Mouse (Mus musculus): Measurements from ENCODE around the gene Synj2. TPM values are rescaled to one million over a fixed set of nuclear protein-coding genes. Genes with fewer than 3 reads are reported as not detected.
A peak's percentile ranks its signal among the peaks of the same experiment; 100 is the strongest.

Synj2 gene
- polyA plus RNA-seq, 1 experiment from 2014 or later: 1.5 TPM

DNA sequence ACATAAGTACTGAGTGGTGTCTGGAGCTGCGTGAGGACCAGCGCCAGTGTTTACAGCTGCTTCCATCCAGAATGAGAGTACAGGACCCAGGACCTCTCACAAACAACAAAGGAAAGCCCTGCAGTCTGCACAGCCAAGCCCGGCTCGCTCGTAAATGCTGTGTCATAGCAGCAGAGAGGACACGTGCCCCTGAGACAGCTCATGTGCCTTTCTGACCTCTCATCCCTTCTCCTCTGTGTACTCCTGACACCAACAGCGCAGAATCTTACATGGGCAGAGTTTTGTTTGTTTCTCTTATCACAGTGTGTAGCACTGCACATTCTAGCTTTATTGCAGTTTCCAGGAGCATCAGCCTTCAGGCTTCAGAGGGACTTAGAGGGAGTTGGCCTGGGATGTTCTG lies 14.4 kb upstream of the Synj2 start:
- Histone ChIP-seq H3K4me2 (ENCODE audit: low read length) (no peak overlapping the region), H3K4me3 (ENCODE audit: low read depth, low read length) (no peak overlapping the region), H3K36me3 (ENCODE audit: control insufficient read depth, insufficient read depth, low read length) (no peaks in the 10 kb centered on the region), H3K9me3 (replicated peaks; ENCODE audit: control insufficient read depth, low read length, poor library complexity, severe bottlenecking) (no peaks in the 10 kb centered on the region), H3K27me3 (ENCODE audit: control insufficient read depth, insufficient read depth, low read depth, low read length) (no peaks in the 10 kb centered on the region), H3K27ac (ENCODE audit: low read length) (no peak overlapping the region), H3K4me1 (ENCODE audit: control insufficient read depth, insufficient read depth, low read length) (no peaks in the 10 kb centered on the region), H3K9ac (ENCODE audit: low read depth, low read length) (no peak overlapping the region)
- no peak for ATAC-seq
- WGBS: 86% methylated on average over 7 of the region's 7 CpGs

DNA sequence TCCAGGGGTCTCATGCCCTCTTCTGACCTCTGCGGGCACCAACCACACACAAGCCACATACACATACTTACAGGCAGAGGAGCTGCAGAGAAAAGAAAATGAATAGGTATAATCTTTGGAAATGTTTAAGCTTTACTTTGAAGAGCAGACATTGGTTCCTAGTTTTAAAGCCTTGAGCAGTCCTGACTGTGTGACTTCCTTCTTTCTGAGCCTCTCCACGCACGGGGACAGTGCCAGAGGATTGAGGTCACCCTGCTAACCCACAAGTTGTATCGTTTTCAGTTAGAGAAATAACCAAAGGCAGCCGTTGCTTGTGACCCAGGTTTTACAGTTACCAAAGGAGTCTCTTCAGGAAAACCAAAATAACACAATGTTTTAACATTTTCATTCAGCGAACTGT lies 12.0 kb upstream of the Synj2 start:
- Histone ChIP-seq H3K9me3 (replicated peaks; ENCODE audit: control insufficient read depth, low read length, poor library complexity, severe bottlenecking) (no peaks in the 10 kb centered on the region), H3K4me3 (ENCODE audit: low read depth, low read length) (no peak overlapping the region), H3K36me3 (ENCODE audit: control insufficient read depth, insufficient read depth, low read length) (no peaks in the 10 kb centered on the region), H3K4me1 (ENCODE audit: control insufficient read depth, insufficient read depth, low read length) (no peaks in the 10 kb centered on the region), H3K27ac (ENCODE audit: low read length) (no peak overlapping the region), H3K27me3 (ENCODE audit: control insufficient read depth, insufficient read depth, low read depth, low read length) (no peaks in the 10 kb centered on the region), H3K9ac (ENCODE audit: low read depth, low read length) (no peak overlapping the region), H3K4me2 (ENCODE audit: low read length) (no peak overlapping the region)
- 86% methylated on average over 6 of the region's 6 CpGs for WGBS
- no peak for ATAC-seq

DNA sequence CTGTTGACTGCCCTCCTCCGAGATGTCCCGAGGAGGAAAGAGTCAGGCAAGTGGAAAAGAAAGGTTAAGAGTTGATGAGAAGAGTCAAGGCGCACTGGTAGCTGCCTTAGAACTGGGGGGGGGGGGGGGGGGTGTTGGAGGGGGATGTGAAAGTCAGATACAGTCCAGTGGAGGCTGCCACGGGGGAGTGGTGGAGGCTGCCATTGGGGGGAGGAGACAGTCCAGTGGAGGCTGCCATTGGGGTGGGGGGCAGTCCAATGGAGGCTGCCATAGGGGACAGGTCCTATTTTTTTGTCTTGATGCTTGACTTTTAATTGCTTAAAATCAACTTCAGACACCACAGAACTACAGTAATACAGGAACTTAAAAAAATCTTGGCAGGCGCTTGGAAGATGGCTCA lies 8.9 kb upstream of the Synj2 start:
- H3K36me3 ChIP-seq (ENCODE audit: control insufficient read depth, insufficient read depth, low read length): no peaks in the 10 kb centered on the region
- H3K4me3 ChIP-seq (ENCODE audit: low read depth, low read length): no peak overlapping the region
- 83% methylated on average over 5 of the region's 5 CpGs for WGBS
- no peaks in the 10 kb centered on the region for H3K27me3 ChIP-seq (ENCODE audit: control insufficient read depth, insufficient read depth, low read depth, low read length)
- no peak overlapping the region for H3K27ac ChIP-seq (ENCODE audit: low read length)
- H3K4me2 ChIP-seq (ENCODE audit: low read length): no peak overlapping the region
- ATAC-seq: no peak
- H3K9me3 ChIP-seq (replicated peaks; ENCODE audit: control insufficient read depth, low read length, poor library complexity, severe bottlenecking): no peaks in the 10 kb centered on the region
- no peak overlapping the region for H3K9ac ChIP-seq (ENCODE audit: low read depth, low read length)
- peaks cover 2% of the 10 kb centered on the region; the same call in 1 of the 2 replicates for H3K4me1 ChIP-seq (ENCODE audit: control insufficient read depth, insufficient read depth, low read length)

DNA sequence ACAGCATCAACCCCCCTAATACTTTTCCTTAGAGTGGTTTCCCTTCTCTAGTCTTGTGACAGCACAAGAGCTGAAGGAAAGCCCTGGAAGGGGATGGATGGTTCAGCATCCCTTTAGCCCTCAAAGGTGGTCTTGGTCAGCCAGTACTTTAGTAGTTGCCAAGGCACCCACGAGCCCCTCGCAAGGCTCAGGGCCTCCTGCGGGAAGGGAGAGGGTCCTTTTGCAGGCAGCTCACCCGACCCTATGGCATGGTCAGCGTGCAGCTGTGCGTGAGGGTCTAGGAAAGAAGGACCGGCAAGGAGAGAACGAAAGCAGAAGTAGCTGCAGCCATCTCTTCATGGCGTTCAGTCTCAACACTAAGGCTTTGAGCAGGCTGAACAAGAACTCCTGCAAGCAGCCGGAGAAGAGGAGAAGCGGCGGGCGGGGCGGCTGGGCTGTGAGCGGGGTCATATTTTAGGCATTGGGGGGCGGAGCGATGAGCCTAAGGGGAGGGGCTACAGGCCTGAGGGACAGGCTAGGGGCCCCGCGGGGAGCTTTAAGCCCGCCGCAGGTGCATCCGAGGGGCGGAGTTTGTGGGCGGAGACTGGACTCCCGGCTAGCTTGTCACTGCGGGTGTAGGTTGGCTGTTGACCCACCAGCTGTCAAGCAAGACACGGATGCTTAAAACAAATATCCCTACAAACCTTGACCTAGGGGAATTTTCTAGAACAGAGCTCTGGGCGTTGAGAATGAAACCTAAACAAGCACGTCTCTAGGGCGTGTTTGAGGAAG lies 6.3 kb upstream of the Synj2 start:
- H3K27ac ChIP-seq (ENCODE audit: low read length): no peak overlapping the region
- H3K9ac ChIP-seq (ENCODE audit: low read depth, low read length): peak overlapping the region; percentile 12; the same call in 1 of the 2 replicates
- H3K9me3 ChIP-seq (replicated peaks; ENCODE audit: control insufficient read depth, low read length, poor library complexity, severe bottlenecking): no peaks in the 10 kb centered on the region
- peak overlapping the region; percentile 71 for H3K4me2 ChIP-seq (ENCODE audit: low read length)
- peak; percentile 80 for ATAC-seq
- H3K4me3 ChIP-seq (ENCODE audit: low read depth, low read length): peak overlapping the region; percentile 39
- no peaks in the 10 kb centered on the region for H3K36me3 ChIP-seq (ENCODE audit: control insufficient read depth, insufficient read depth, low read length)
- no peaks in the 10 kb centered on the region; the same call in 1 of the 2 replicates for H3K27me3 ChIP-seq (ENCODE audit: control insufficient read depth, insufficient read depth, low read depth, low read length)
- WGBS: 1% methylated on average over 30 of the region's 30 CpGs
- peaks cover 2% of the 10 kb centered on the region; the same call in 1 of the 2 replicates for H3K4me1 ChIP-seq (ENCODE audit: control insufficient read depth, insufficient read depth, low read length)

DNA sequence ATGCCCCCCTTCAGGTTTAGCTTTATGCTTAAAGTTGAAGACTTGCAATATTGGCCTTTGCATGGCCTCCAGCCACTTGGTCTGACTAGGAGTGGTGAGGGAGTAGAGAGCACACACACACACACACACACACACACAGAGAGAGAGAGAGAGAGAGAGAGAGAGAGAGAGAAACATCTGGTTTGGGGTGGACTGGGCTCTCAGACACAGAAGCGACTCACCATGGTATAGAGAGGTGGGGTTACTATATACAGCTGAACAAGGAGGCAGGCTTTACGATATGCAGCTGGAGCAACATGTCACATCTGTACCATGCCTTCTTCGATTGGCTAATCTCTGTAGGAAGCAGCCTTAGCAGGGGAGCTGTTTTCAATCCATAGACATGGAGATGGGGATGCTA lies 5.4 kb upstream of the Synj2 start:
- H3K27ac ChIP-seq (ENCODE audit: low read length): no peak overlapping the region
- H3K9ac ChIP-seq (ENCODE audit: low read depth, low read length): no peak overlapping the region
- H3K4me1 ChIP-seq (ENCODE audit: control insufficient read depth, insufficient read depth, low read length): peaks cover 3% of the 10 kb centered on the region; the same call in 1 of the 2 replicates
- H3K36me3 ChIP-seq (ENCODE audit: control insufficient read depth, insufficient read depth, low read length): no peaks in the 10 kb centered on the region
- 52% methylated on average over 3 of the region's 3 CpGs for WGBS
- peaks cover 5% of the 10 kb centered on the region; the same call in 1 of the 2 replicates for H3K27me3 ChIP-seq (ENCODE audit: control insufficient read depth, insufficient read depth, low read depth, low read length)
- H3K4me3 ChIP-seq (ENCODE audit: low read depth, low read length): no peak overlapping the region
- H3K4me2 ChIP-seq (ENCODE audit: low read length): 0 out of 2 replicates have a peak overlapping the region, but pooled peaks have one; percentile 71
- no peak for ATAC-seq
- H3K9me3 ChIP-seq (replicated peaks; ENCODE audit: control insufficient read depth, low read length, poor library complexity, severe bottlenecking): no peaks in the 10 kb centered on the region

DNA sequence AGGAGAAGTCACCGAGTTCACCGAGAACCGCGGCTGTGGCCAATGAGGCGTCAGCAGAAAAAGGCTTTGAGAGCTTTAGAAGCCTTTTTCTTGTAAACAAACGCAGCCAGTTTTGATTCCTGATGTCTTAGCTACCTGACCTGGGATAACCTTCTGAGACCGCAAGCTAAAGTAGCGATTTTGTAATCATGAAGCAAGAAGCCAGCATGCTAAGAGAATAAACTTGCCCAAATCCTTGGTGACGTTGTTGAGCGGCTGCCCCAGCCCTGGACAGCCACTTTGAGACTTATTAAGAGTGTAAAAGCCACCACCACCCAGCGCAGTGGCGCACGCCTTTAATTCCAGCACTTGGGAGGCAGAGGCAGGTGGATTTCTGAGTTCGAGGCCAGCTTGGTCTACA lies 4.8 kb upstream of the Synj2 start:
- peaks cover 7% of the 10 kb centered on the region for H3K4me1 ChIP-seq (ENCODE audit: control insufficient read depth, insufficient read depth, low read length)
- no peak overlapping the region for H3K4me3 ChIP-seq (ENCODE audit: low read depth, low read length)
- no peak for ATAC-seq
- H3K36me3 ChIP-seq (ENCODE audit: control insufficient read depth, insufficient read depth, low read length): no peaks in the 10 kb centered on the region
- H3K9ac ChIP-seq (ENCODE audit: low read depth, low read length): no peak overlapping the region
- H3K27ac ChIP-seq (ENCODE audit: low read length): no peak overlapping the region
- H3K27me3 ChIP-seq (ENCODE audit: control insufficient read depth, insufficient read depth, low read depth, low read length): peaks cover 5% of the 10 kb centered on the region; the same call in 1 of the 2 replicates
- WGBS: 44% methylated on average over 14 of the region's 14 CpGs
- no peaks in the 10 kb centered on the region for H3K9me3 ChIP-seq (replicated peaks; ENCODE audit: control insufficient read depth, low read length, poor library complexity, severe bottlenecking)
- H3K4me2 ChIP-seq (ENCODE audit: low read length): no peak overlapping the region

DNA sequence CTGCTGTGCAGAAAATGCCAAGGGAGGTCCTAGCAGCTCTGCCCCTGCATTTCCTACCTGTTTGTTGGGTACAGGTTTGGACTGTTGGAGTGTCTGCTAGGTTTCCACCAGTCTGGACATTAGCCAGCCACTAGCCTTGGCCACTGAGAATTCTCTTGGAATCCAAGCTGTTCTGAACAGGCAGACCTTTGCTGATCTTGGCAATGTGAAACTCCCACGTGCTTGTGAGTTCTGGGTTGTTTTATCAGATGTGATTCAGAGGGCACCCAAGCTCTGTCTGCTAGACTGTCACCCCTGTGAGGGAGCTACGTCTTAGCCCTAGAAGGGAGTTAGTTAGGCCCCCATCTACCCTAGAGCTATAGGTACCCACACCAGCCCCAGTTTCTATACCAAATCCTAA lies 3.6 kb upstream of the Synj2 start:
- Histone ChIP-seq H3K9me3 (replicated peaks; ENCODE audit: control insufficient read depth, low read length, poor library complexity, severe bottlenecking) (no peaks in the 10 kb centered on the region), H3K4me1 (ENCODE audit: control insufficient read depth, insufficient read depth, low read length) (peaks cover 12% of the 10 kb centered on the region), H3K27me3 (ENCODE audit: control insufficient read depth, insufficient read depth, low read depth, low read length) (peaks cover 14% of the 10 kb centered on the region), H3K4me3 (ENCODE audit: low read depth, low read length) (no peak overlapping the region), H3K4me2 (ENCODE audit: low read length) (no peak overlapping the region), H3K9ac (ENCODE audit: low read depth, low read length) (no peak overlapping the region), H3K36me3 (ENCODE audit: control insufficient read depth, insufficient read depth, low read length) (no peaks in the 10 kb centered on the region), H3K27ac (ENCODE audit: low read length) (no peak overlapping the region)
- WGBS: 77% methylated on average over 2 of the region's 2 CpGs
- no peak for ATAC-seq

DNA sequence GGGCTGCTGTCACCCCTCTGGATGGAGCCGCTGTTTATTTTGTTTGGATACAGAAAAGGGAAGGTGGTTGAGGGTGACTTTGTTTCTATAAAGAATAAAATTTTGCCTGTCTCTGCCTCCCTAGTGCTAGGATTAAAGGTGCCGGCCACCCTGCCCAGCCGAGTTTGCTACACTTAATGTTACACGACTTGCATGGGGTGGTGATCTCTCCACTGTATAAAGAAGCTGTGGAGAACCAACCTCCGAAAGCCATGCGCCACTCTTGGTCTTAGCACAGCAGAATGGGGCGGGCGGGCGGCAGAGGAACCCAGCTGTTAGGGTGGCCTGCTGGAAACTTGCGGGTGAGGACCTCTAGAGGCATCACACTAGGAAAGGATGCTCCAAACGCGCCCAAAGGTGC lies 1.2 kb upstream of the Synj2 start:
- no peak overlapping the region for H3K4me3 ChIP-seq (ENCODE audit: low read depth, low read length)
- H3K27me3 ChIP-seq (ENCODE audit: control insufficient read depth, insufficient read depth, low read depth, low read length): peaks cover 21% of the 10 kb centered on the region
- H3K4me2 ChIP-seq (ENCODE audit: low read length): no peak overlapping the region
- WGBS: 57% methylated on average over 12 of the region's 12 CpGs
- no peak overlapping the region for H3K9ac ChIP-seq (ENCODE audit: low read depth, low read length)
- peaks cover 10% of the 10 kb centered on the region for H3K4me1 ChIP-seq (ENCODE audit: control insufficient read depth, insufficient read depth, low read length)
- H3K36me3 ChIP-seq (ENCODE audit: control insufficient read depth, insufficient read depth, low read length): no peaks in the 10 kb centered on the region
- H3K9me3 ChIP-seq (replicated peaks; ENCODE audit: control insufficient read depth, low read length, poor library complexity, severe bottlenecking): no peaks in the 10 kb centered on the region
- no peak overlapping the region for H3K27ac ChIP-seq (ENCODE audit: low read length)
- no peak for ATAC-seq

DNA sequence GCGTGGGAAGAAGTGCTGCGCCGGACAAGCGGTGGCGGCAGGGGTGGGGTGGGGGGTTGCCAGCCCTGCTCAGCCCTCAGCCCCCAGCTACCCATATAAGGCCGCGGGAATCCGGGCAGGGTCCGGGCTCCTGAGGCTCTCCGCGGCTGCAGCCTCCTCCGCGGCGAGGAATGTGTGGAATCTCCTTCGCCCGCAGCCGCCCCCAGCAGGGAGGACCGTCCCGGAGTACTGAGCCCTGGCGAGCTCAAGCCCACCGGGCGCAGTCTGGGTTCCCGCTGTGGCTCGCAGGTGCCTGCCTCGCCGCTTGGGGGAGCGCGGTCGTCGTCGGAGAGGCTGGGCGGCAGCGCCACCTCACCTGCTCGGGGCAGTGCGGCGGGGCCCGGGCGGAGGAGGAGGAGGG lies 288 bp upstream of the Synj2 start:
- Histone ChIP-seq H3K27me3 (ENCODE audit: control insufficient read depth, insufficient read depth, low read depth, low read length) (peaks cover 21% of the 10 kb centered on the region), H3K36me3 (ENCODE audit: control insufficient read depth, insufficient read depth, low read length) (no peaks in the 10 kb centered on the region), H3K9ac (ENCODE audit: low read depth, low read length) (peak overlapping the region; percentile 59), H3K9me3 (replicated peaks; ENCODE audit: control insufficient read depth, low read length, poor library complexity, severe bottlenecking) (no peaks in the 10 kb centered on the region), H3K27ac (ENCODE audit: low read length) (no peak overlapping the region), H3K4me1 (ENCODE audit: control insufficient read depth, insufficient read depth, low read length) (peaks cover 10% of the 10 kb centered on the region), H3K4me3 (ENCODE audit: low read depth, low read length) (peak overlapping the region; percentile 51), H3K4me2 (ENCODE audit: low read length) (peak overlapping the region; percentile 89)
- WGBS: under 1% methylated on average over 16 of the region's 38 CpGs
- ATAC-seq: peak; percentile 62

Data from midbrain, embryonic 16.5 days (tissue).